Comparison of ENCODE assay signal across 36 mouse cellular contexts in genomic region chr6:120306859-120307594, GRCm38 (mm10). TPM values are rescaled to one million over a fixed set of nuclear protein-coding genes. Genes with fewer than 3 reads are reported as not detected.
A peak's percentile ranks its signal among the peaks of the same experiment; 100 is the strongest.
DNase-seq lines count a peak whose midpoint lies in the region; ATAC-seq and TF ChIP-seq lines count a peak whose summit lies in the region.
"Had no signal": no experiment of that assay in that cellular context is flagged by ENCODE, and none has a peak within 500 bp of the region (broad histone marks: within the 10 kb centered on the region; RNA-seq: fewer than 3 reads in every experiment).

No protein-coding gene starts in this region.

- 81% methylated on average over 3 of the region's 3 CpGs for WGBS in heart, embryonic 11.5 days (ENCODE audit: insufficient replicate concordance)
- WGBS in neural tube, embryonic 15.5 days = 91% methylated on average over 3 of the region's 3 CpGs
- WGBS in intestine, postnatal 0 days = 88% methylated on average over 3 of the region's 3 CpGs

- no peaks in the 10 kb centered on the region for H3K9me3 ChIP-seq in heart, embryonic 11.5 days (replicated peaks; ENCODE audit: control insufficient read depth, low read length)
- no peaks in the 10 kb centered on the region for H3K9me3 ChIP-seq in E14TG2a.4 (ENCODE audit: low read length)
- H3K9me3 ChIP-seq in neural tube, embryonic 15.5 days (replicated peaks) = no peaks in the 10 kb centered on the region
- H3K9me3 ChIP-seq in intestine, postnatal 0 days (ENCODE audit: control insufficient read depth) = no peaks in the 10 kb centered on the region
- H3K9me3 ChIP-seq: forebrain, embryonic 15.5 days; hindbrain, embryonic 13.5 days; lung, embryonic 15.5 days; megakaryocyte, embryonic 14.5 days; midbrain, embryonic 13.5 days had no signal

- peaks cover 13% of the 10 kb centered on the region for H3K4me1 ChIP-seq in heart, embryonic 11.5 days (ENCODE audit: control insufficient read depth, insufficient read depth, low read length)
- H3K4me1 ChIP-seq in E14TG2a.4 (replicated peaks; ENCODE audit: low read depth, low read length) = peaks cover 80% of the 10 kb centered on the region
- peaks cover 3% of the 10 kb centered on the region; the same call in 1 of the 2 replicates for H3K4me1 ChIP-seq in neural tube, embryonic 15.5 days
- no peaks in the 10 kb centered on the region for H3K4me1 ChIP-seq in intestine, postnatal 0 days (replicated peaks; ENCODE audit: control insufficient read depth, insufficient read depth, low read length)
- H3K4me1 ChIP-seq: forebrain, embryonic 15.5 days; hindbrain, embryonic 13.5 days; midbrain, embryonic 13.5 days had no signal

- H3K4me3 ChIP-seq in heart, embryonic 11.5 days (ENCODE audit: low read depth, low read length) = no peak overlapping the region
- peak overlapping the region; percentile 5 for H3K4me3 ChIP-seq in E14TG2a.4 (replicated peaks; ENCODE audit: low read length)
- no peak overlapping the region for H3K4me3 ChIP-seq in neural tube, embryonic 15.5 days (replicated peaks)
- no peak overlapping the region for H3K4me3 ChIP-seq in intestine, postnatal 0 days (ENCODE audit: low read depth, low read length)
- H3K4me3 ChIP-seq: forebrain, embryonic 15.5 days; heart, adult 2 months; hindbrain, embryonic 13.5 days; lung, embryonic 15.5 days; megakaryocyte, embryonic 14.5 days; midbrain, embryonic 13.5 days had no signal

- no peak overlapping the region for H3K4me2 ChIP-seq in heart, embryonic 11.5 days
- no peak overlapping the region for H3K4me2 ChIP-seq in neural tube, embryonic 15.5 days
- no peak overlapping the region for H3K4me2 ChIP-seq in intestine, postnatal 0 days (replicated peaks; ENCODE audit: low read depth)
- H3K4me2 ChIP-seq: forebrain, embryonic 15.5 days; hindbrain, embryonic 13.5 days; lung, embryonic 15.5 days; midbrain, embryonic 13.5 days had no signal

- H3K9ac ChIP-seq in heart, embryonic 11.5 days (ENCODE audit: low read depth, low read length) = no peak overlapping the region
- H3K9ac ChIP-seq in neural tube, embryonic 15.5 days (replicated peaks) = no peak overlapping the region
- no peak overlapping the region for H3K9ac ChIP-seq in intestine, postnatal 0 days (ENCODE audit: low read depth, low read length)
- H3K9ac ChIP-seq: forebrain, embryonic 15.5 days; hindbrain, embryonic 13.5 days; liver, embryonic 14.5 days; lung, embryonic 15.5 days; midbrain, embryonic 13.5 days had no signal

- DNase-seq in heart, postnatal 10 days = peak; percentile 18 to 26
- peak; percentile 91 for DNase-seq in ES-CJ7 (ENCODE audit: low read depth, low spot score)
- DNase-seq in heart, postnatal 4 days = peak; percentile 22
- DNase-seq: adrenal gland, postnatal 10 days; cerebellum, adult 8-10 months; cerebellum, postnatal 25 days; gastrocnemius, postnatal 25 days; kidney, adult 9 months; kidney, postnatal 14 days; liver; lung, postnatal 4 days; right cerebral cortex, adult 18-20 months; spleen, adult 18-20 months; thymus, postnatal 14 days had no signal

- intact Hi-C loops in heart, postnatal 10 days (cut with DNase I) = no loop called here

- TF ChIP-seq CTCF in E14TG2a.4 (conservative IDR thresholded peaks at IDR 0.05; ENCODE audit: low read length) = no peak
- no peak for TF ChIP-seq CTCF in intestine, postnatal 0 days (IDR thresholded peaks at IDR 0.05; ENCODE audit: low read depth)

- peaks cover 7% of the 10 kb centered on the region; the same call in 1 of the 2 replicates for H3K27me3 ChIP-seq in heart, embryonic 11.5 days (ENCODE audit: control insufficient read depth, insufficient read depth, low read length)
- no peaks in the 10 kb centered on the region for H3K27me3 ChIP-seq in E14TG2a.4 (ENCODE audit: insufficient read depth, low read length)
- no peaks in the 10 kb centered on the region for H3K27me3 ChIP-seq in neural tube, embryonic 15.5 days (replicated peaks)
- H3K27me3 ChIP-seq in intestine, postnatal 0 days (replicated peaks; ENCODE audit: control insufficient read depth, insufficient read depth, low read length) = no peaks in the 10 kb centered on the region
- H3K27me3 ChIP-seq: CH12.LX; forebrain, embryonic 15.5 days; lung, embryonic 15.5 days; midbrain, embryonic 13.5 days had no signal

- ATAC-seq in heart, embryonic 11.5 days (replicated peaks; ENCODE audit: insufficient number of reproducible peaks, low FRiP score, low TSS enrichment) = no peak
- no peak for ATAC-seq in neural tube, embryonic 15.5 days (ENCODE audit: low FRiP score)
- no peak for ATAC-seq in intestine, postnatal 0 days
- ATAC-seq: forebrain, embryonic 15.5 days; intestine, embryonic 16.5 days; midbrain, embryonic 13.5 days had no signal

- H3K36me3 ChIP-seq in heart, embryonic 11.5 days (ENCODE audit: control insufficient read depth, insufficient read depth, low read length) = no peaks in the 10 kb centered on the region
- H3K36me3 ChIP-seq in E14TG2a.4 (ENCODE audit: insufficient read depth, low read length) = no peaks in the 10 kb centered on the region
- H3K36me3 ChIP-seq in neural tube, embryonic 15.5 days = no peaks in the 10 kb centered on the region
- no peaks in the 10 kb centered on the region for H3K36me3 ChIP-seq in intestine, postnatal 0 days (ENCODE audit: control insufficient read depth, insufficient read depth)
- H3K36me3 ChIP-seq: forebrain, embryonic 15.5 days; hindbrain, embryonic 13.5 days; lung, embryonic 15.5 days; midbrain, embryonic 13.5 days had no signal

- H3K27ac ChIP-seq in heart, embryonic 11.5 days (ENCODE audit: low read depth, low read length) = no peak overlapping the region
- no peak overlapping the region for H3K27ac ChIP-seq in neural tube, embryonic 15.5 days (replicated peaks)
- H3K27ac ChIP-seq in intestine, postnatal 0 days (ENCODE audit: low read depth, low read length) = no peak overlapping the region
- H3K27ac ChIP-seq: forebrain, embryonic 15.5 days; heart, adult 2 months; hindbrain, embryonic 13.5 days; liver, embryonic 14.5 days; lung, embryonic 15.5 days; midbrain, embryonic 13.5 days had no signal

RNA-seq across cellular contexts. Expression of gene B4galnt3, which starts 12.7 kb away (rescaled TPM):
- under 1 TPM; 0.25 to 0.67 TPM for total RNA-seq in heart, postnatal 10 days (2021)
- 0.17 and 0.19 TPM in 2 replicates for polyA plus RNA-seq in heart, embryonic 11.5 days (2014; fragmentation: Nextera tagmentation; extraction: Ambion mirVana)
- total RNA-seq in heart, postnatal 4 days (2021) = under 1 TPM; 0.65 to 0.81 TPM
- polyA plus RNA-seq in neural tube, embryonic 15.5 days (2015; fragmentation: Nextera tagmentation; extraction: Ambion mirVana) = 0.24 and 0.51 TPM in 2 replicates
- 0.95 and 1.1 TPM in 2 replicates for polyA plus RNA-seq in intestine, postnatal 0 days (2015; fragmentation: Nextera tagmentation; extraction: Ambion mirVana)

RNA-seq across cellular contexts. Expression of gene D330020A13Rik, which starts 12.9 kb away (rescaled TPM):
- not detected for total RNA-seq in heart, postnatal 10 days (2021)
- polyA plus RNA-seq in heart, embryonic 11.5 days (2014; fragmentation: Nextera tagmentation; extraction: Ambion mirVana) = 0.26 and 0.34 TPM in 2 replicates
- not detected for total RNA-seq in heart, postnatal 4 days (2021)
- polyA plus RNA-seq in neural tube, embryonic 15.5 days (2015; fragmentation: Nextera tagmentation; extraction: Ambion mirVana) = 0.45 TPM in 1 of 2 replicates, not detected in the other
- 0.18 and 0.34 TPM in 2 replicates for polyA plus RNA-seq in intestine, postnatal 0 days (2015; fragmentation: Nextera tagmentation; extraction: Ambion mirVana)
- total RNA-seq: CH12.LX; gastrocnemius, adult 18-20 months; heart, adult 2 months; layer of hippocampus, adult 18-20 months; layer of hippocampus, postnatal 10 days; left cerebral cortex, adult 18-20 months; left cerebral cortex, postnatal 14 days had no signal
- polyA plus RNA-seq: forebrain, embryonic 15.5 days; heart, adult 2 months; hindbrain, embryonic 13.5 days; limb, embryonic 11.5 days; liver, embryonic 14.5 days; midbrain, embryonic 13.5 days; neural tube, embryonic 14.5 days; stomach, embryonic 16.5 days; urinary bladder, adult 2 months had no signal

RNA-seq across cellular contexts. Expression of gene Kdm5a, which starts 56.9 kb away (rescaled TPM):
- total RNA-seq in heart, postnatal 10 days (2021) = 10 to 100 TPM; 46.0 to 47.5 TPM
- polyA plus RNA-seq in heart, embryonic 11.5 days (2014; fragmentation: Nextera tagmentation; extraction: Ambion mirVana) = 37.9 and 40.7 TPM in 2 replicates
- total RNA-seq in heart, postnatal 4 days (2021) = 10 to 100 TPM; 44.8 to 45.7 TPM
- polyA plus RNA-seq in neural tube, embryonic 15.5 days (2015; fragmentation: Nextera tagmentation; extraction: Ambion mirVana) = 26.5 and 30.9 TPM in 2 replicates
- polyA plus RNA-seq in intestine, postnatal 0 days (2015; fragmentation: Nextera tagmentation; extraction: Ambion mirVana) = 20.2 and 23.2 TPM in 2 replicates

RNA-seq across cellular contexts. Expression of gene Ccdc77, which starts 57.1 kb away (rescaled TPM):
- 10 to 100 TPM in 1 of 2 experiments, 1 to 10 TPM in 1; 9.4 to 11.6 TPM for total RNA-seq in heart, postnatal 10 days (2021)
- polyA plus RNA-seq in heart, embryonic 11.5 days (2014; fragmentation: Nextera tagmentation; extraction: Ambion mirVana) = 20.1 and 20.9 TPM in 2 replicates
- total RNA-seq in heart, postnatal 4 days (2021) = 10 to 100 TPM; 10.5 to 12.2 TPM
- 11.1 and 16.5 TPM in 2 replicates for polyA plus RNA-seq in neural tube, embryonic 15.5 days (2015; fragmentation: Nextera tagmentation; extraction: Ambion mirVana)
- 7.2 and 9.9 TPM in 2 replicates for polyA plus RNA-seq in intestine, postnatal 0 days (2015; fragmentation: Nextera tagmentation; extraction: Ambion mirVana)

Comparison
In these comparisons a context has a peak if more than half of its experiments do, and no peak if none do; other contexts are left out.
1. DNase-seq: peak in every context shown above with its lines; median percentile 91 in ES-CJ7; 22 in heart, postnatal 10 days; 22 in heart, postnatal 4 days.